Mouse (Mus musculus): ENCODE results near the gene Hmox1. TPM values are rescaled to one million over a fixed set of nuclear protein-coding genes. Genes with fewer than 3 reads are reported as not detected.

The Hmox1 gene
- polyA plus RNA-seq, 1 experiment from 2014 or later = 32.0 TPM

DNA sequence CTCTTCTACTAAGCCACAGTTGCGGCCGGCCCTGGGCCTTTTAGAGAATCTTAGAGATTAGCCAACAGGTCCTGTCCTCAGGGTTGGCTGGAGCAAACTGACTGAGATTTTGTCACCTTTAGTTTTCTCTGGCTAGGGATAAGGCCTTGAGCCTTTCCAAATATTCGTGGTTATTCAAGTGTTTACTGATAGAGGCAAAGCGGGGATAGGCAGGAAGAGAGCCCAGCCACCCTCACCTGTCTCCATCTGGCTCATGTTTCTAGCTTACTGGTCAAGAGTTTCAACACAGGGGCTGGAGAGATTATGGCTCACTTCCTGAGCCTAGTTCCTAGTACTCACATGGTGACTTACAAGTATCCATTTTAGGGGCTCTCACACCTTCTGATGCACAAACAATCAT lies 9.5 kb downstream of the Hmox1 start:
- 0 out of 2 replicates have a peak, but pooled peaks cover under 1% of the 10 kb centered on the region for H3K4me1 ChIP-seq
- WGBS = 81% methylated on average over 4 of the region's 4 CpGs

DNA sequence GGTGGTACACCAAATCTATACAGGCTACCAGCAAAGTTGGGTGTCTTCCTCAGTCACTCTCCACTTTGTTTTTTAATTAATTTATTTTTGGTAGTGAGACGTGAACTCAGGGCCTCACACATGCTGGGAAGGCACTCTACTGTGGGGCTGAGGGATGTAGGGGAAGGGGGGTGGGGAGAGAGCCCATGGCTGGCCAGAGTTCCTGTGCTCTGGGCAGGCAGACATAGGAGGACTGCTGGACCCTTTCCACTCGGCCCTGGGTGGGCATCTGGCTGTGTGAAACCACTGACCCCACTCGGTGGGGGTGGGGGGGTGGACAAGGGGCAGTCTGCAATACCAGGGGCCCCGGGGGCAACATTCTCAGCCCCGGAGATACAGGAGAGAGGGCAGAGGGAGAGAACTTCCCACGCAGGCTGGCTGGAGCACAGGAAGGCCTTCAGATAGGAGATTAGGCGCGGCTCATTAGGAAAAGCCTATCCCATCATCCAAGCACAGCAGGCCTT lies 10.0 kb downstream of the Hmox1 start:
- Histone ChIP-seq H3K4me3 (no peak overlapping the region), H3K9ac (no peak overlapping the region), H3K4me1 (0 out of 2 replicates have a peak, but pooled peaks cover 4% of the 10 kb centered on the region), H3K36me3 (peaks cover 18% of the 10 kb centered on the region), H3K4me2 (replicated peaks) (no peak overlapping the region), H3K9me3 (no peaks in the 10 kb centered on the region), H3K27me3 (no peaks in the 10 kb centered on the region), H3K27ac (no peak overlapping the region)
- ATAC-seq (ENCODE audit: low FRiP score, low read depth) = no peak
- 44% methylated on average over 8 of the region's 8 CpGs for WGBS

More for the DNA sequence above, 9.5 kb downstream of the Hmox1 start:
- Histone ChIP-seq H3K36me3 (peaks cover 23% of the 10 kb centered on the region), H3K4me2 (replicated peaks) (no peak overlapping the region), H3K9ac (no peak overlapping the region), H3K27ac (no peak overlapping the region), H3K27me3 (no peaks in the 10 kb centered on the region), H3K4me3 (no peak overlapping the region), H3K9me3 (no peaks in the 10 kb centered on the region)
- no peak for ATAC-seq (ENCODE audit: low FRiP score, low read depth)

- peak overlapping the region; percentile 92 for H3K27ac ChIP-seq
- peak overlapping the region; percentile 77 for H3K9ac ChIP-seq
- WGBS = under 1% methylated on average over 9 of the region's 9 CpGs
- peak; percentile 66 for ATAC-seq (ENCODE audit: low FRiP score, low read depth)
- H3K4me2 ChIP-seq (replicated peaks) = peak overlapping the region; percentile 66
- H3K4me3 ChIP-seq = peak overlapping the region; percentile 83
- no peaks in the 10 kb centered on the region for H3K9me3 ChIP-seq
- H3K27me3 ChIP-seq = no peaks in the 10 kb centered on the region
- H3K36me3 ChIP-seq = peaks cover 28% of the 10 kb centered on the region
- H3K4me1 ChIP-seq = peaks cover 28% of the 10 kb centered on the region
These were observed 15.3 kb downstream of the Hmox1 start for GRCm38 (mm10) chr8:75108527-75109235.

GRCm38 (mm10) chr8:75109236-75109967 lies 16.0 kb downstream of the Hmox1 start, which contains the start of gene Mcm5:
Mcm5 (plus strand) TSS chr8:75109569.
- H3K4me3 ChIP-seq = peak within 1 kb of the TSS; percentile 83
- under 1% methylated on average over 59 of the region's 59 CpGs for WGBS
- H3K4me1 ChIP-seq = peaks cover 28% of the 10 kb centered on the region
- peak; percentile 99 for ATAC-seq (ENCODE audit: low FRiP score, low read depth)
- no peaks in the 10 kb centered on the region for H3K9me3 ChIP-seq
- peaks cover 35% of the 10 kb centered on the region for H3K36me3 ChIP-seq
- peak within 1 kb of the TSS; percentile 97 for H3K4me2 ChIP-seq (replicated peaks)
- H3K27ac ChIP-seq = peak within 1 kb of the TSS; percentile 92
- peak within 1 kb of the TSS; percentile 87 for H3K9ac ChIP-seq
- H3K27me3 ChIP-seq = no peaks in the 10 kb centered on the region

DNA sequence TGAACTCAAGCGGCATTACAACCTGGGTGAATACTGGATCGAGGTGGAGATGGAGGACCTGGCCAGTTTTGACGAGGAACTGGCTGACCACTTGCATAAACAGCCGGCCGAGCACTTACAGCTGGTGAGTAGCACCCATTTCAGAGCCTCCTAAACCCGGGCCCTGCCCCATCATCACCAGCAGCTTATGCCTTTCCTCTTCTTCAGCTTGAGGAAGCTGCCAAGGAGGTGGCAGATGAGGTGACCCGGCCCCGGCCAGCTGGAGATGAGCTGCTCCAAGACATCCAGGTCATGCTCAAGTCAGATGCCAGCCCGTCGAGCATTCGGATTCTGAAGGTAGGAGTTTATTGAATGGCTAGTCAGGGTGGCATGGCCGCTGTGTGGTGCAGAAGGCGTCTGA lies 16.7 kb downstream of the Hmox1 start:
- Histone ChIP-seq H3K9ac (peak overlapping the region; percentile 87), H3K27ac (no peak overlapping the region), H3K36me3 (peaks cover 42% of the 10 kb centered on the region), H3K9me3 (no peaks in the 10 kb centered on the region), H3K4me3 (peak overlapping the region; percentile 83), H3K4me2 (replicated peaks) (peak overlapping the region; percentile 97), H3K4me1 (peaks cover 28% of the 10 kb centered on the region), H3K27me3 (no peaks in the 10 kb centered on the region)
- 16% methylated on average over 13 of the region's 13 CpGs for WGBS
- no peak for ATAC-seq (ENCODE audit: low FRiP score, low read depth)

DNA sequence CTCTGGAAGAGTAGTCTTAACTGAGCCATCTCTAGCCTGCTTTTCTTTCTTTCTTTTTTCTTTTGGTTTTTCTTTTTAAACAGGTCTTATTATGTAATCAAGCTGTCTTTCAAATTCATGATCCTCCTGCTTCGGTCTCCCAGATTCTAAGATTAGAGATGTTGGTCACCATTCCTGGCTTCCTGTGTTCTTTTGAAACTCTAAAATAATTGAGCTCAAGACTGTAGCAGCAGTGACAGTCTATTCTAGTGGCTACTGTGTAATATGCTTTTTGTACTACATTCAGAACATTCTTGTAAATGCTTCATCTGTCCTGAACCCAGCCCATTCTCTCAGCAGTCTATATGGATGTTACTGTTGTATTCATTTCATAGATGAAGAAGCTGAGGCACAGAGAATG lies 25.1 kb downstream of the Hmox1 start:
- WGBS = 97% methylated on average over 1 of the region's 1 CpGs
- no peak for ATAC-seq (ENCODE audit: low FRiP score, low read depth)
- Histone ChIP-seq H3K4me2 (replicated peaks) (no peak overlapping the region), H3K9me3 (no peaks in the 10 kb centered on the region), H3K4me3 (no peak overlapping the region), H3K36me3 (peaks cover 100% of the 10 kb centered on the region), H3K4me1 (no peaks in the 10 kb centered on the region), H3K27ac (no peak overlapping the region), H3K27me3 (no peaks in the 10 kb centered on the region), H3K9ac (no peak overlapping the region)

DNA sequence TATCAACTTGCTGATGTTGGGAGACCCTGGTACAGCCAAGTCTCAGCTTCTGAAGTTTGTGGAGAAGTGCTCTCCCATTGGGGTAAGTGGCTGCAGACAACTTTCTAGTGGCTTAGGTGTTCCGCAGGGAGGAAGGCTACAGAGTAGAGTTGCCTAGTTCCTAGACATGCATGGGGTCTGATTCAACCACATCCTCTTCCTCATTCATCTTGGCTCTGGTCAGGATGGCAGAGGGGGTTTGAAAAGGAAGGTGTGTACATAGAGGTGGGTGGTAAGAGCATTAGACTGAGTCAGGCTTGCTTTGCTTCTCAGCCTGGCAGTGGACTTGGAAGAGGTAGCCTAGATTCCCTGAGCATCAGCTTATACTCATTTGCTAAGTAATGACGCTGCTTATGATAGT lies 25.9 kb downstream of the Hmox1 start:
- WGBS = 97% methylated on average over 2 of the region's 2 CpGs
- Histone ChIP-seq H3K9me3 (no peaks in the 10 kb centered on the region), H3K27ac (no peak overlapping the region), H3K9ac (no peak overlapping the region), H3K4me3 (no peak overlapping the region), H3K4me2 (replicated peaks) (no peak overlapping the region), H3K36me3 (peaks cover 100% of the 10 kb centered on the region), H3K4me1 (no peaks in the 10 kb centered on the region), H3K27me3 (no peaks in the 10 kb centered on the region)
- ATAC-seq (ENCODE audit: low FRiP score, low read depth) = no peak

GRCm38 (mm10) chr8:75119747-75120146 lies 26.3 kb downstream of the Hmox1 start:
- Histone ChIP-seq H3K27me3 (no peaks in the 10 kb centered on the region), H3K4me3 (no peak overlapping the region), H3K9me3 (no peaks in the 10 kb centered on the region), H3K4me2 (replicated peaks) (no peak overlapping the region), H3K27ac (no peak overlapping the region), H3K4me1 (no peaks in the 10 kb centered on the region), H3K36me3 (peaks cover 100% of the 10 kb centered on the region), H3K9ac (no peak overlapping the region)
- no peak for ATAC-seq (ENCODE audit: low FRiP score, low read depth)
- WGBS = 97% methylated on average over 2 of the region's 2 CpGs

GRCm38 (mm10) chr8:75127406-75127805 lies 34.0 kb downstream of the Hmox1 start:
- Histone ChIP-seq H3K9me3 (no peaks in the 10 kb centered on the region), H3K36me3 (peaks cover 80% of the 10 kb centered on the region), H3K4me3 (no peak overlapping the region), H3K27ac (no peak overlapping the region), H3K4me2 (replicated peaks) (no peak overlapping the region), H3K9ac (no peak overlapping the region), H3K4me1 (no peaks in the 10 kb centered on the region), H3K27me3 (no peaks in the 10 kb centered on the region)
- ATAC-seq (ENCODE audit: low FRiP score, low read depth) = no peak
- WGBS = 71% methylated on average over 1 of the region's 1 CpGs

GRCm38 (mm10) chr8:75132485-75132884 lies 39.1 kb downstream of the Hmox1 start:
- no peak overlapping the region for H3K4me3 ChIP-seq
- no peak overlapping the region for H3K9ac ChIP-seq
- no peak overlapping the region for H3K27ac ChIP-seq
- H3K36me3 ChIP-seq = peaks cover 29% of the 10 kb centered on the region
- no peaks in the 10 kb centered on the region for H3K9me3 ChIP-seq
- WGBS = 12% methylated on average over 3 of the region's 3 CpGs
- no peak overlapping the region for H3K4me2 ChIP-seq (replicated peaks)
- H3K4me1 ChIP-seq = no peaks in the 10 kb centered on the region
- H3K27me3 ChIP-seq = no peaks in the 10 kb centered on the region
- ATAC-seq (ENCODE audit: low FRiP score, low read depth) = no peak

DNA sequence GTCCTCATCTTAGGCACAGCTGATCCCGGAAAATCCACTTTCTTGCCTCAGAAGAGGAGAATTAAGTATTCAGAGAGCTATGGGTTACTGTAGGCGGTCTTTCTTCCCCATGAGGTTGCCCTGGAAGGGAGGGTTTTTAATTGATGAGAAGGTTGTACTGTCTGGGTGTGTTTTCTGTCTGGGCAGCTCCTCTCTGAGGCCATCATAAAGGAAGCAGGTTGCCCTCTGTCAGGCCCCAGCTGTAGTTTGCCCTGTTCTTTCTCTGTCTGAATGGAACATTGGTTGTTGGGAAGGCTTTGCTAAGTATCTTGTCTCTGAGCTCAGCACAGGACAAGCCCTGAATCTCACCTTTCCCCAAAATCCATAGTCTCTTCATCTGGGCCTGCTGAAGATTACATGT lies 40.0 kb downstream of the Hmox1 start:
- no peak for ATAC-seq (ENCODE audit: low FRiP score, low read depth)
- Histone ChIP-seq H3K27me3 (no peaks in the 10 kb centered on the region), H3K9me3 (no peaks in the 10 kb centered on the region), H3K4me2 (replicated peaks) (no peak overlapping the region), H3K36me3 (peaks cover 20% of the 10 kb centered on the region), H3K27ac (no peak overlapping the region), H3K4me3 (no peak overlapping the region), H3K9ac (no peak overlapping the region), H3K4me1 (no peaks in the 10 kb centered on the region)
- WGBS = 79% methylated on average over 2 of the region's 2 CpGs

DNA sequence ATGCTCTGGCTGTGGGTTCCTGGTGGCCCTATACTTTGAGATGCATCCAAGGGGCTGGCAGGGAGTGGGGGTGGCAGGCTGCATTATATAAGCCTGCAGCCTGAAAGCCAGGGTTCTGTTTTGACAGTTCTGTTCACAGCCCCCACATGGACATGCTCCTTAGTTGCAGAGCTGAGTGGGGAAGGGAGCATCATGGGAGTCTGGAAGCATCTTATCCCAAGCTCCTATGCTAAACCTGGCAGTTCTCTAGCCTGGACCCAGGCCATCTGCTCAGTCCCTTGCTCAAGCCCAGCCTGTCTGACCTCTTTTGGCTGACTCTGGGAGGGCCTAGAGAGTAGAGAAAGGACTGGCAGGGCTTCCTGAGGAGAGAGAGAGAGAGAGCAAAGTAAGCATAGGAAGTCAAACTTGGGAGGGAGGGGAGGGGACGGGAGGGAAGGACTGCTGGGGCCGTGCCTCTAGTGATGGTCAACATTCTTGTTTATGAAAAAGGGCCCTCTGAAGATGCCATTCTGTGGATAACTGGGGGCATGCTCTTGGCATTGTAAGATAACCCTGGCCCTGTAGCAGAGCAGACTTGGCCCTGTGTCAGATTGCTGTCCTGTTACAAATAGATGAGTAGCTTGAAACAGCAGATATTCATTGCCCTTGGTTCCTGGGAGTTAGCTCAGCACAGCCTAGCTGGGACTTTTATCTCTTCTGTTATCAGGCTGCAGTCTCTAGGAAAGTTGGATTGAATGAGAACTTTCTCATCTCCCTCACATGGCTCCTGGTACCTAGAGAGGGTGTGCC lies 41.4 kb downstream of the Hmox1 start:
- H3K27ac ChIP-seq = no peak overlapping the region

More for the DNA sequence above, 41.4 kb downstream of the Hmox1 start:
- no peaks in the 10 kb centered on the region for H3K4me1 ChIP-seq
- H3K36me3 ChIP-seq = peaks cover 8% of the 10 kb centered on the region
- no peaks in the 10 kb centered on the region for H3K9me3 ChIP-seq
- WGBS = 69% methylated on average over 2 of the region's 2 CpGs
- H3K4me2 ChIP-seq (replicated peaks) = no peak overlapping the region
- H3K27me3 ChIP-seq = no peaks in the 10 kb centered on the region
- no peak for ATAC-seq (ENCODE audit: low FRiP score, low read depth)
- H3K9ac ChIP-seq = no peak overlapping the region
- no peak overlapping the region for H3K4me3 ChIP-seq

Measured in limb, embryonic 13.5 days (tissue).